Comparison of ENCODE assay signal across 40 mouse cellular contexts in genomic region chr4:43733186-43733585, GRCm38 (mm10). TPM values are rescaled to one million over a fixed set of nuclear protein-coding genes. Genes with fewer than 3 reads are reported as not detected.
A peak's percentile ranks its signal among the peaks of the same experiment; 100 is the strongest.
DNase-seq lines count a peak whose midpoint lies in the region; ATAC-seq and TF ChIP-seq lines count a peak whose summit lies in the region.
"Had no signal": no experiment of that assay in that cellular context is flagged by ENCODE, and none has a peak within 500 bp of the region (broad histone marks: within the 10 kb centered on the region; RNA-seq: fewer than 3 reads in every experiment).

No protein-coding gene starts in this region.

- H3K9me3 ChIP-seq in heart, embryonic 12.5 days (replicated peaks): no peaks in the 10 kb centered on the region
- H3K9me3 ChIP-seq: embryonic facial prominence, embryonic 10.5 days; embryonic facial prominence, embryonic 15.5 days; forebrain, embryonic 12.5 days; G1E; midbrain, embryonic 10.5 days; midbrain, embryonic 15.5 days had no signal

- intact Hi-C loops in gastrocnemius, postnatal 36 days (cut with DNase I): no loop called here
- intact Hi-C loops in heart, adult 2 months (cut with DNase I): loop anchor here (2.0 kb wide), 1 partner anchor 146 kb away; no protein-coding TSS in a partner anchor
- intact Hi-C loops in heart, postnatal 14 days (cut with DNase I): no loop called here

- 34% methylated on average over 5 of the region's 5 CpGs for WGBS in heart, adult 2 months
- 64% methylated on average over 5 of the region's 5 CpGs for WGBS in heart, embryonic 12.5 days
- 72% methylated on average over 5 of the region's 5 CpGs for WGBS in cerebellum, adult 2 months

- no peak for TF ChIP-seq EP300 in heart, adult 2 months (IDR thresholded peaks at IDR 0.05; ENCODE audit: insufficient read depth, low read depth, low read length)

- peaks cover 42% of the 10 kb centered on the region for H3K4me1 ChIP-seq in heart, adult 2 months (ENCODE audit: control insufficient read depth, insufficient read depth, low read length)
- H3K4me1 ChIP-seq in heart, embryonic 12.5 days (replicated peaks): peaks cover 57% of the 10 kb centered on the region
- H3K4me1 ChIP-seq in cerebellum, adult 2 months (ENCODE audit: control insufficient read depth, insufficient read depth, low read length): no peaks in the 10 kb centered on the region
- H3K4me1 ChIP-seq: midbrain, embryonic 15.5 days had no signal

- peak overlapping the region; percentile 37 for H3K4me3 ChIP-seq in heart, adult 2 months
- no peak overlapping the region for H3K4me3 ChIP-seq in heart, embryonic 12.5 days
- H3K4me3 ChIP-seq in cerebellum, adult 2 months (replicated peaks; ENCODE audit: insufficient read depth, low read depth, low read length): no peak overlapping the region
- H3K4me3 ChIP-seq: embryonic facial prominence, embryonic 10.5 days; embryonic facial prominence, embryonic 15.5 days; forebrain, embryonic 12.5 days; midbrain, embryonic 10.5 days; midbrain, embryonic 15.5 days had no signal

- H3K4me2 ChIP-seq in heart, embryonic 12.5 days: no peak overlapping the region
- H3K4me2 ChIP-seq: embryonic facial prominence, embryonic 15.5 days; forebrain, embryonic 12.5 days; hindbrain, embryonic 14.5 days; midbrain, embryonic 15.5 days had no signal

- TF ChIP-seq POLR2A in heart, adult 2 months (IDR thresholded peaks at IDR 0.05; ENCODE audit: insufficient read depth, low read depth, low read length): no peak; the same call in 1 of the 2 replicates
- no peak for TF ChIP-seq POLR2A in cerebellum, adult 2 months (IDR thresholded peaks at IDR 0.05; ENCODE audit: borderline replicate concordance, insufficient read depth, low read length)

- DNase-seq in gastrocnemius, adult 18-20 months (ENCODE audit: low spot score): peak; percentile 63
- DNase-seq in gastrocnemius, postnatal 36 days: no peak
- DNase-seq in heart, adult 2 months: peak; percentile 50 to 53
- peak; percentile 59 for DNase-seq in gastrocnemius, postnatal 25 days
- peak; percentile 29 to 35 for DNase-seq in heart, postnatal 14 days
- no peak for DNase-seq in yolk sac, embryonic 10.5 days (ENCODE audit: low spot score)
- no peak for DNase-seq in cerebellum, adult 2 months
- DNase-seq: adrenal gland, postnatal 10 days; cerebellum, adult 18-20 months; cerebellum, postnatal 14 days; forebrain, postnatal 0 days; kidney, adult 9 months; kidney, postnatal 10 days; layer of hippocampus, adult 9-11 months; liver; lung, adult 2 months; lung, postnatal 14 days; right cerebral cortex, adult 18-20 months had no signal

- H3K36me3 ChIP-seq in heart, adult 2 months (ENCODE audit: control insufficient read depth, insufficient read depth, low read length): no peaks in the 10 kb centered on the region
- no peaks in the 10 kb centered on the region for H3K36me3 ChIP-seq in heart, embryonic 12.5 days
- H3K36me3 ChIP-seq: embryonic facial prominence, embryonic 10.5 days; embryonic facial prominence, embryonic 15.5 days; forebrain, embryonic 12.5 days; G1E; midbrain, embryonic 10.5 days; midbrain, embryonic 15.5 days had no signal

- no peaks in the 10 kb centered on the region for H3K27me3 ChIP-seq in heart, adult 2 months (ENCODE audit: control insufficient read depth, insufficient read depth, low read length)
- H3K27me3 ChIP-seq in heart, embryonic 12.5 days (replicated peaks): no peaks in the 10 kb centered on the region
- H3K27me3 ChIP-seq in cerebellum, adult 2 months (ENCODE audit: control insufficient read depth, insufficient read depth, low read length): no peaks in the 10 kb centered on the region
- H3K27me3 ChIP-seq: embryonic facial prominence, embryonic 15.5 days; midbrain, embryonic 15.5 days had no signal

- peak overlapping the region; percentile 76 for H3K27ac ChIP-seq in heart, adult 2 months
- H3K27ac ChIP-seq in heart, embryonic 12.5 days (ENCODE audit: poor library complexity, severe bottlenecking): no peak overlapping the region
- no peak overlapping the region for H3K27ac ChIP-seq in cerebellum, adult 2 months (ENCODE audit: insufficient read depth, low read length)
- H3K27ac ChIP-seq: embryonic facial prominence, embryonic 10.5 days; embryonic facial prominence, embryonic 15.5 days; forebrain, embryonic 12.5 days; hindbrain, embryonic 14.5 days; liver, embryonic 14.5 days; midbrain, embryonic 10.5 days; midbrain, embryonic 15.5 days; stomach, postnatal 0 days had no signal

- ATAC-seq in heart, embryonic 12.5 days (ENCODE audit: insufficient number of reproducible peaks, low FRiP score): no peak
- ATAC-seq: forebrain, postnatal 0 days; intestine, postnatal 0 days; midbrain, embryonic 15.5 days had no signal

- H3K9ac ChIP-seq in heart, adult 2 months (ENCODE audit: low read depth, low read length): peak overlapping the region; percentile 52
- no peak overlapping the region for H3K9ac ChIP-seq in heart, embryonic 12.5 days
- H3K9ac ChIP-seq: embryonic facial prominence, embryonic 15.5 days; forebrain, embryonic 12.5 days; forebrain, postnatal 0 days; hindbrain, embryonic 14.5 days; liver, embryonic 14.5 days; midbrain, embryonic 15.5 days had no signal

- H3K79me2 ChIP-seq in heart, adult 2 months (replicated peaks; ENCODE audit: control insufficient read depth, insufficient read depth, low read length): no peaks in the 10 kb centered on the region

- TF ChIP-seq CTCF in heart, adult 2 months (IDR thresholded peaks at IDR 0.05): no peak
- TF ChIP-seq CTCF in cerebellum, adult 2 months (IDR thresholded peaks at IDR 0.05; ENCODE audit: borderline replicate concordance, insufficient read depth, low read depth, low read length): no peak

RNA-seq across cellular contexts. Expression of gene Spaar, which starts 3.4 kb away (rescaled TPM):
- total RNA-seq in gastrocnemius, adult 18-20 months (2021): 1 to 10 TPM; 1.1 to 1.3 TPM
- 1 to 10 TPM; 1.3 to 1.5 TPM for total RNA-seq in gastrocnemius, postnatal 36 days (2021)
- total RNA-seq in heart, adult 2 months (2021): 1 to 10 TPM; 4.4 to 4.8 TPM
- polyA plus RNA-seq in heart, adult 2 months (2012; rRNA removed): 5.2 and 7.8 TPM in 2 replicates
- 0.15 and 0.35 TPM in 2 replicates for polyA plus RNA-seq in heart, embryonic 12.5 days (2016; fragmentation: Nextera tagmentation; extraction: Ambion mirVana)
- total RNA-seq in gastrocnemius, postnatal 25 days (2021): 1 to 10 TPM; 1.3 to 1.5 TPM
- 1 to 10 TPM; 5.0 to 6.1 TPM for total RNA-seq in heart, postnatal 14 days (2021)
- polyA plus RNA-seq in cerebellum, adult 2 months (2012; rRNA removed): 0.76 and 0.88 TPM in 2 replicates
- total RNA-seq: granulocyte monocyte progenitor cell, adult 5-6 weeks; hematopoietic stem cell, adult 5-6 weeks; megakaryocyte progenitor cell, adult 5-6 weeks; neutrophil, adult 5-6 weeks had no signal
- polyA plus RNA-seq: embryonic facial prominence, embryonic 10.5 days; forebrain, embryonic 12.5 days; G1E; midbrain, embryonic 15.5 days; neural tube, embryonic 11.5 days had no signal

RNA-seq across cellular contexts. Expression of gene Hrct1, which starts 6.2 kb away (rescaled TPM):
- 1 to 10 TPM; 1.7 to 2.5 TPM for total RNA-seq in gastrocnemius, adult 18-20 months (2021)
- 1 to 10 TPM; 1.2 to 2.0 TPM for total RNA-seq in gastrocnemius, postnatal 36 days (2021)
- 1 to 10 TPM; 4.0 to 4.7 TPM for total RNA-seq in heart, adult 2 months (2021)
- polyA plus RNA-seq in heart, adult 2 months (2012; rRNA removed): 8.8 and 10.7 TPM in 2 replicates
- polyA plus RNA-seq in heart, embryonic 12.5 days (2016; fragmentation: Nextera tagmentation; extraction: Ambion mirVana): 0.96 and 1.0 TPM in 2 replicates
- 1 to 10 TPM; 1.4 to 2.3 TPM for total RNA-seq in gastrocnemius, postnatal 25 days (2021)
- 1 to 10 TPM; 4.7 to 5.1 TPM for total RNA-seq in heart, postnatal 14 days (2021)
- polyA plus RNA-seq in cerebellum, adult 2 months (2012; rRNA removed): 1.6 and 1.9 TPM in 2 replicates
- total RNA-seq: granulocyte monocyte progenitor cell, adult 5-6 weeks; hematopoietic stem cell, adult 5-6 weeks; megakaryocyte progenitor cell, adult 5-6 weeks; neutrophil, adult 5-6 weeks had no signal
- polyA plus RNA-seq: embryonic facial prominence, embryonic 10.5 days; forebrain, embryonic 12.5 days; G1E; midbrain, embryonic 10.5 days; neural tube, embryonic 11.5 days had no signal

RNA-seq across cellular contexts. Expression of gene Olfr71, which starts 23.1 kb away (rescaled TPM):
- total RNA-seq in gastrocnemius, adult 18-20 months (2021): not detected
- not detected for total RNA-seq in gastrocnemius, postnatal 36 days (2021)
- not detected for total RNA-seq in heart, adult 2 months (2021)
- not detected in 2 replicates for polyA plus RNA-seq in heart, adult 2 months (2012; rRNA removed)
- not detected in 2 replicates for polyA plus RNA-seq in heart, embryonic 12.5 days (2016; fragmentation: Nextera tagmentation; extraction: Ambion mirVana)
- total RNA-seq in gastrocnemius, postnatal 25 days (2021): not detected
- total RNA-seq in heart, postnatal 14 days (2021): not detected
- not detected in 2 replicates for polyA plus RNA-seq in cerebellum, adult 2 months (2012; rRNA removed)
- total RNA-seq: adrenal gland, postnatal 10 days; forebrain, postnatal 0 days; granulocyte monocyte progenitor cell, adult 5-6 weeks; hematopoietic stem cell, adult 5-6 weeks; left cerebral cortex, postnatal 14 days; megakaryocyte progenitor cell, adult 5-6 weeks; neutrophil, adult 5-6 weeks had no signal
- polyA plus RNA-seq: cortical plate, adult 2 months; embryonic facial prominence, embryonic 10.5 days; embryonic facial prominence, embryonic 15.5 days; forebrain, postnatal 0 days; G1E; hindbrain, embryonic 14.5 days; intestine, postnatal 0 days; large intestine, adult 2 months; limb, embryonic 11.5 days; liver, embryonic 14.5 days; midbrain, embryonic 10.5 days; midbrain, embryonic 15.5 days; neural tube, embryonic 11.5 days; spleen, adult 2 months; stomach, postnatal 0 days; urinary bladder, adult 2 months had no signal

RNA-seq across cellular contexts. Expression of gene Olfr70, which starts 32.6 kb away (rescaled TPM):
- not detected for total RNA-seq in gastrocnemius, adult 18-20 months (2021)
- total RNA-seq in gastrocnemius, postnatal 36 days (2021): not detected
- total RNA-seq in heart, adult 2 months (2021): not detected
- not detected in 2 replicates for polyA plus RNA-seq in heart, adult 2 months (2012; rRNA removed)
- not detected in 2 replicates for polyA plus RNA-seq in heart, embryonic 12.5 days (2016; fragmentation: Nextera tagmentation; extraction: Ambion mirVana)
- not detected for total RNA-seq in gastrocnemius, postnatal 25 days (2021)
- total RNA-seq in heart, postnatal 14 days (2021): not detected
- polyA plus RNA-seq in cerebellum, adult 2 months (2012; rRNA removed): not detected in 2 replicates
- total RNA-seq: adrenal gland, postnatal 10 days; forebrain, postnatal 0 days; G1E; granulocyte monocyte progenitor cell, adult 5-6 weeks; hematopoietic stem cell, adult 5-6 weeks; left cerebral cortex, postnatal 14 days; megakaryocyte progenitor cell, adult 5-6 weeks; neutrophil, adult 5-6 weeks had no signal
- polyA plus RNA-seq: cortical plate, adult 2 months; embryonic facial prominence, embryonic 15.5 days; forebrain, embryonic 12.5 days; forebrain, postnatal 0 days; G1E; hindbrain, embryonic 14.5 days; intestine, postnatal 0 days; large intestine, adult 2 months; limb, embryonic 11.5 days; liver, embryonic 14.5 days; lung, adult 2 months; midbrain, embryonic 10.5 days; midbrain, embryonic 15.5 days; neural tube, embryonic 11.5 days; spleen, adult 2 months; stomach, postnatal 0 days; urinary bladder, adult 2 months had no signal

RNA-seq across cellular contexts. Expression of gene Olfr159, which starts 37.6 kb away (rescaled TPM):
- not detected for total RNA-seq in gastrocnemius, adult 18-20 months (2021)
- total RNA-seq in gastrocnemius, postnatal 36 days (2021): not detected
- not detected for total RNA-seq in heart, adult 2 months (2021)
- not detected in 2 replicates for polyA plus RNA-seq in heart, adult 2 months (2012; rRNA removed)
- polyA plus RNA-seq in heart, embryonic 12.5 days (2016; fragmentation: Nextera tagmentation; extraction: Ambion mirVana): not detected in 2 replicates
- total RNA-seq in gastrocnemius, postnatal 25 days (2021): not detected
- not detected for total RNA-seq in heart, postnatal 14 days (2021)
- polyA plus RNA-seq in cerebellum, adult 2 months (2012; rRNA removed): not detected in 2 replicates
- total RNA-seq: adrenal gland, postnatal 10 days; forebrain, postnatal 0 days; G1E; granulocyte monocyte progenitor cell, adult 5-6 weeks; hematopoietic stem cell, adult 5-6 weeks; left cerebral cortex, postnatal 14 days; megakaryocyte progenitor cell, adult 5-6 weeks; neutrophil, adult 5-6 weeks had no signal
- polyA plus RNA-seq: cortical plate, adult 2 months; embryonic facial prominence, embryonic 10.5 days; embryonic facial prominence, embryonic 15.5 days; forebrain, embryonic 12.5 days; forebrain, postnatal 0 days; G1E; hindbrain, embryonic 14.5 days; intestine, postnatal 0 days; large intestine, adult 2 months; limb, embryonic 11.5 days; liver, embryonic 14.5 days; midbrain, embryonic 10.5 days; midbrain, embryonic 15.5 days; neural tube, embryonic 11.5 days; spleen, adult 2 months; stomach, postnatal 0 days; urinary bladder, adult 2 months had no signal

Comparison
In these comparisons a context has a peak if more than half of its experiments do, and no peak if none do; other contexts are left out.
1. DNase-seq: peak in gastrocnemius, adult 18-20 months (single experiment), heart, adult 2 months (2 of 2), gastrocnemius, postnatal 25 days (single experiment) and heart, postnatal 14 days (2 of 2); none in gastrocnemius, postnatal 36 days (0 of 2), yolk sac, embryonic 10.5 days (single experiment) and cerebellum, adult 2 months (0 of 2).